Mouse (Mus musculus) common myeloid progenitor, adult 5-6 weeks (primary cell): Measurements from ENCODE around the gene Naaladl2. TPM values are rescaled to one million over a fixed set of nuclear protein-coding genes. Genes with fewer than 3 reads are reported as not detected.

Experiments
- ATAC-seq: replicated peaks from 2 replicates; pipeline ENCODE4 v1.8.0; 2016; ENCODE audit warnings: low read depth, mild to moderate bottlenecking, moderate TSS enrichment, inconsistent platforms; ENCODE audit not compliant: poor library complexity, severe bottlenecking
- total RNA-seq: library from RNA; stranded (forward); fragments of 200-1000, 187-1606 nt; gene quantifications from 2 replicates; pipeline ENCODE4 v1.2.3, GENCODE M21; 2017

Gene Naaladl2
- total RNA-seq, 1 experiment from 2014 or later: not detected

- ATAC-seq: no peak
Observed at GRCm38 (mm10) chr3:24992078-24992477, 152.0 kb downstream of the Naaladl2 start.

- no peak for ATAC-seq
Observed at GRCm38 (mm10) chr3:24982111-24982510, 161.9 kb downstream of the Naaladl2 start.

- no peak for ATAC-seq
Observed at GRCm38 (mm10) chr3:24942170-24942569, 201.9 kb downstream of the Naaladl2 start.

- no peak for ATAC-seq
Observed at GRCm38 (mm10) chr3:24938507-24939182, 205.4 kb downstream of the Naaladl2 start.

- ATAC-seq: no peak
Observed at GRCm38 (mm10) chr3:24921811-24922210, 222.2 kb downstream of the Naaladl2 start.

- no peak for ATAC-seq
Observed at GRCm38 (mm10) chr3:24921401-24921800, 222.7 kb downstream of the Naaladl2 start.

GRCm38 (mm10) chr3:24905425-24905960 is 238.6 kb downstream of the Naaladl2 start:
- no peak for ATAC-seq

- ATAC-seq: no peak
Observed at GRCm38 (mm10) chr3:24888801-24889200, 255.3 kb downstream of the Naaladl2 start.

- ATAC-seq: no peak
Observed at GRCm38 (mm10) chr3:24872254-24872653, 271.8 kb downstream of the Naaladl2 start.

- ATAC-seq: no peak
Observed at GRCm38 (mm10) chr3:24852936-24853335, 291.1 kb downstream of the Naaladl2 start.

GRCm38 (mm10) chr3:24796739-24797138 is 347.3 kb downstream of the Naaladl2 start:
- ATAC-seq: no peak

- no peak for ATAC-seq
Observed at GRCm38 (mm10) chr3:24787451-24788148, 356.5 kb downstream of the Naaladl2 start.

- no peak for ATAC-seq
Observed at GRCm38 (mm10) chr3:24784108-24784507, 360.0 kb downstream of the Naaladl2 start.

- ATAC-seq: no peak
Observed at GRCm38 (mm10) chr3:24783462-24783829, 360.6 kb downstream of the Naaladl2 start.

GRCm38 (mm10) chr3:24782784-24783461 is 361.1 kb downstream of the Naaladl2 start:
- no peak for ATAC-seq

GRCm38 (mm10) chr3:24781687-24782086 is 362.4 kb downstream of the Naaladl2 start:
- ATAC-seq: no peak

GRCm38 (mm10) chr3:24778416-24778815 is 365.6 kb downstream of the Naaladl2 start:
- no peak for ATAC-seq

GRCm38 (mm10) chr3:24749055-24749454 is 395.0 kb downstream of the Naaladl2 start:
- ATAC-seq: no peak

- no peak for ATAC-seq
Observed at GRCm38 (mm10) chr3:24747182-24747856, 396.7 kb downstream of the Naaladl2 start.

- no peak for ATAC-seq
Observed at GRCm38 (mm10) chr3:24743946-24744345, 400.1 kb downstream of the Naaladl2 start.
